Mouse (Mus musculus): ENCODE results near the gene Zfp94. TPM values are rescaled to one million over a fixed set of nuclear protein-coding genes. Genes with fewer than 3 reads are reported as not detected.

Gene Zfp94
- polyA plus RNA-seq, 1 experiment from 2014 or later = 5.6 TPM

GRCm38 (mm10) chr7:24253779-24254615 is 62.5 kb downstream of the Zfp94 start:
- ATAC-seq (ENCODE audit: insufficient number of reproducible peaks, low FRiP score) = no peak

More at GRCm38 (mm10) chr7:24253779-24254615, 62.5 kb downstream of the Zfp94 start:
- WGBS = 65% methylated on average over 9 of the region's 9 CpGs
- Histone ChIP-seq H3K27me3 (replicated peaks) (no peaks in the 10 kb centered on the region), H3K9me3 (replicated peaks) (no peaks in the 10 kb centered on the region), H3K4me1 (replicated peaks) (peaks cover 7% of the 10 kb centered on the region), H3K9ac (no peak overlapping the region), H3K36me3 (no peaks in the 10 kb centered on the region), H3K27ac (ENCODE audit: poor library complexity, severe bottlenecking) (no peak overlapping the region), H3K4me3 (peak overlapping the region; percentile 58), H3K4me2 (peak overlapping the region; percentile 81)

Small RNA genes lying within 50 kb of the gene (microRNA-seq; reads per million reads assigned to microRNA genes)
- gene Gm27592 = not detected

Other genes with a start within 250 kb of the Zfp94 start
- gene Zfp180, start 234.7 kb downstream of the Zfp94 start, polyA plus RNA-seq (2016; fragmentation: Nextera tagmentation; extraction: Ambion mirVana) = 15.5 and 16.1 TPM in 2 replicates
- gene Zfp112, start 204.4 kb downstream of the Zfp94 start, polyA plus RNA-seq (2016; fragmentation: Nextera tagmentation; extraction: Ambion mirVana) = 4.2 TPM in 2 replicates
- 7.4 and 8.3 TPM in 2 replicates for gene Zfp235, start 182.5 kb downstream of the Zfp94 start, polyA plus RNA-seq (2016; fragmentation: Nextera tagmentation; extraction: Ambion mirVana)
- 3.7 and 4.0 TPM in 2 replicates for gene Zfp114, start 141.6 kb downstream of the Zfp94 start, polyA plus RNA-seq (2016; fragmentation: Nextera tagmentation; extraction: Ambion mirVana)
- gene Zfp111, start 105.2 kb downstream of the Zfp94 start, polyA plus RNA-seq (2016; fragmentation: Nextera tagmentation; extraction: Ambion mirVana) = 8.0 and 8.3 TPM in 2 replicates
- gene Zfp109, start 79.1 kb downstream of the Zfp94 start, polyA plus RNA-seq (2016; fragmentation: Nextera tagmentation; extraction: Ambion mirVana) = 3.1 and 4.6 TPM in 2 replicates
- 2.2 and 2.5 TPM in 2 replicates for gene Zfp108, start 61.9 kb downstream of the Zfp94 start, polyA plus RNA-seq (2016; fragmentation: Nextera tagmentation; extraction: Ambion mirVana)
- 5.4 and 6.0 TPM in 2 replicates for gene Zfp93, start 46.2 kb downstream of the Zfp94 start, polyA plus RNA-seq (2016; fragmentation: Nextera tagmentation; extraction: Ambion mirVana)
- 17.0 and 17.7 TPM in 2 replicates for gene Zfp61, start 15.4 kb downstream of the Zfp94 start, polyA plus RNA-seq (2016; fragmentation: Nextera tagmentation; extraction: Ambion mirVana)
- 0.31 TPM in 1 of 2 replicates, not detected in the other for gene Tescl, start 17.3 kb upstream of the Zfp94 start, polyA plus RNA-seq (2016; fragmentation: Nextera tagmentation; extraction: Ambion mirVana)
- not detected in 2 replicates for gene Lypd5, start 32.5 kb upstream of the Zfp94 start, polyA plus RNA-seq (2016; fragmentation: Nextera tagmentation; extraction: Ambion mirVana)
- gene Kcnn4, start 53.6 kb upstream of the Zfp94 start, polyA plus RNA-seq (2016; fragmentation: Nextera tagmentation; extraction: Ambion mirVana) = 6.9 and 7.8 TPM in 2 replicates
- gene Smg9, start 83.0 kb upstream of the Zfp94 start, polyA plus RNA-seq (2016; fragmentation: Nextera tagmentation; extraction: Ambion mirVana) = 21.4 and 21.6 TPM in 2 replicates
- not detected in 2 replicates for gene Irgc1, start 135.6 kb upstream of the Zfp94 start, polyA plus RNA-seq (2016; fragmentation: Nextera tagmentation; extraction: Ambion mirVana)
- gene Plaur, start 145.8 kb upstream of the Zfp94 start, polyA plus RNA-seq (2016; fragmentation: Nextera tagmentation; extraction: Ambion mirVana) = 5.6 and 8.8 TPM in 2 replicates
- gene Cadm4, start 165.4 kb upstream of the Zfp94 start, polyA plus RNA-seq (2016; fragmentation: Nextera tagmentation; extraction: Ambion mirVana) = 0.65 and 0.81 TPM in 2 replicates
- gene Zfp428, start 190.3 kb upstream of the Zfp94 start, polyA plus RNA-seq (2016; fragmentation: Nextera tagmentation; extraction: Ambion mirVana) = 31.9 and 35.8 TPM in 2 replicates
- gene AC161166.1, start 195.8 kb upstream of the Zfp94 start, polyA plus RNA-seq (2016; fragmentation: Nextera tagmentation; extraction: Ambion mirVana) = 0.37 and 0.40 TPM in 2 replicates
- 9.0 TPM in 2 replicates for gene Irgq, start 214.0 kb upstream of the Zfp94 start, polyA plus RNA-seq (2016; fragmentation: Nextera tagmentation; extraction: Ambion mirVana)
- not detected in 2 replicates for gene Pinlyp, start 229.5 kb upstream of the Zfp94 start, polyA plus RNA-seq (2016; fragmentation: Nextera tagmentation; extraction: Ambion mirVana)
- 70.5 and 71.7 TPM in 2 replicates for gene Xrcc1, start 229.6 kb upstream of the Zfp94 start, polyA plus RNA-seq (2016; fragmentation: Nextera tagmentation; extraction: Ambion mirVana)